Mouse (Mus musculus) midbrain, embryonic 16.5 days (tissue): Measurements from ENCODE around the gene Ap2m1. TPM values are rescaled to one million over a fixed set of nuclear protein-coding genes. Genes with fewer than 3 reads are reported as not detected.

Experiments used
- ATAC-seq: fragments of 200-750 bp; cut with Nextera tagmentation; 2 replicates; pipeline ENCODE4 v1.8.0; 2017; ENCODE audit warnings: moderate TSS enrichment
- H3K27ac ChIP-seq: fragments of 300-500 bp; sonication (generic); 2 replicates; pipeline ENCODE4 v1.5.1; 2014; ENCODE audit warnings: mild to moderate bottlenecking, low read length, mixed read lengths
- H3K27me3 ChIP-seq: fragments of 300-500 bp; sonication (generic); 2 replicates; pipeline ENCODE4 v1.6.1; 2014; ENCODE audit warnings: low read depth, low read length, mixed read lengths; ENCODE audit not compliant: control insufficient read depth, insufficient read depth
- H3K36me3 ChIP-seq: fragments of 300-500 bp; sonication (generic); 2 replicates; pipeline ENCODE4 v1.6.1; 2014; ENCODE audit warnings: mild to moderate bottlenecking, low read length, moderate library complexity, mixed read lengths; ENCODE audit not compliant: control insufficient read depth, insufficient read depth
- H3K4me1 ChIP-seq: fragments of 300-500 bp; sonication (generic); 2 replicates; pipeline ENCODE4 v1.6.1; 2014; ENCODE audit warnings: mild to moderate bottlenecking, low read length, mixed read lengths; ENCODE audit not compliant: control insufficient read depth, insufficient read depth
- H3K4me2 ChIP-seq: fragments of 300-500 bp; sonication (generic); 2 replicates; pipeline ENCODE4 v1.6.1; 2014; ENCODE audit warnings: mild to moderate bottlenecking, low read length, mixed read lengths
- H3K4me3 ChIP-seq: fragments of 300-500 bp; sonication (generic); 2 replicates; pipeline ENCODE4 v1.5.1; 2014; ENCODE audit warnings: low read depth, mild to moderate bottlenecking, low read length, moderate library complexity, mixed read lengths
- H3K9ac ChIP-seq: fragments of 300-500 bp; sonication (generic); 2 replicates; pipeline ENCODE4 v1.6.1; 2014; ENCODE audit warnings: low read depth, low read length, mixed read lengths
- H3K9me3 ChIP-seq: fragments of 300-500 bp; sonication (generic); replicated peaks from 2 replicates; pipeline ENCODE4 v1.6.1; 2014; ENCODE audit warnings: mild to moderate bottlenecking, low read length, mixed read lengths; ENCODE audit not compliant: control insufficient read depth, poor library complexity, severe bottlenecking
- WGBS: fragments of 180-500 bp; shearing (Covaris S2); extraction: QIAGEN DNeasy Blood & Tissue Kit; methylation state at CpG from one replicate; pipeline ENCODE4 v1.1.7; 2014; 5-methylcytosine and 5-hydroxymethylcytosine counted together
- polyA plus RNA-seq: library from polyadenylated mRNA; unstranded; fragments of >200 nt; fragmentation: Nextera tagmentation; extraction: Ambion mirVana; gene quantifications from 2 replicates; pipeline ENCODE4 v1.2.1, GENCODE M21; 2015

Gene Ap2m1
- polyA plus RNA-seq, 1 experiment from 2014 or later, result 1,416 TPM

DNA sequence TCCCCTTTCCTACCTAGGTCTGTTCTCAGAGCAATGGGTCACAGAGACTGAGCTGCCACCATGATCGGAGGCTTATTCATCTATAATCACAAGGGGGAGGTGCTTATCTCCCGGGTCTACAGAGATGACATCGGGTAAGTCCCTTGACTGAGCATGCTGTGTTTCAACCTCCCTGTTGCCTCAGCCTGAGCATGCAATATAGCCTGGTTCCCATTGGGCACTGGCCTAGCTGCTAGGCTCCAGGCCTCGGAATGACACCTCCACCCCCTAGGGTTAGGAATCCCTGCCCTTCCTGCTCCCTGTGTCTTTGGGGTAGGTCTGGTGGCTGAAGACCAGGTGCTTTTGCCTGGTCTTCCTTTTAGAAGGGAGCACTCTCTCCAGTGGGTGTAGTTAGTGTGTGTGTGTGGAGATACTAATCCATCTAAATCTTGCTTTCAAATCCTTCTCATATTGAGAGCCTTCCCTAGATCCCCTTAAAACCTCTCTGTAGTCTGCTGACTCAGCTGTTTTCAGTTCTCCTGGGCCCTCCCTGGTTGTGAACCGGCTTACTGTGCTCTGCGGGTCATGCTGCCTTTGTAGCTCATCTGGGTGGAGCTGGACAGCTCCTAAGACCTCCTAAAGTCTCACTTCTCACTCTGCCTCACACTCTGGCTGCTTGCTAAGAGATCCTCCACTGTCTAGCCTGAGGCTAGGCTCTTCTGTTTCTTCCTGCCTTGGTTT lies 2.5 kb downstream of the Ap2m1 start:
- no peaks in the 10 kb centered on the region for H3K27me3 ChIP-seq
- no peaks in the 10 kb centered on the region for H3K9me3 ChIP-seq
- no peak for ATAC-seq
- peak overlapping the region; percentile 64 for H3K9ac ChIP-seq
- H3K4me2 ChIP-seq, result peak overlapping the region; percentile 81
- no peak overlapping the region for H3K27ac ChIP-seq
- WGBS, result 13% methylated on average over 6 of the region's 6 CpGs
- H3K4me1 ChIP-seq, result peaks cover 25% of the 10 kb centered on the region
- peak overlapping the region; percentile 88 for H3K4me3 ChIP-seq
- H3K36me3 ChIP-seq, result peaks cover 30% of the 10 kb centered on the region

DNA sequence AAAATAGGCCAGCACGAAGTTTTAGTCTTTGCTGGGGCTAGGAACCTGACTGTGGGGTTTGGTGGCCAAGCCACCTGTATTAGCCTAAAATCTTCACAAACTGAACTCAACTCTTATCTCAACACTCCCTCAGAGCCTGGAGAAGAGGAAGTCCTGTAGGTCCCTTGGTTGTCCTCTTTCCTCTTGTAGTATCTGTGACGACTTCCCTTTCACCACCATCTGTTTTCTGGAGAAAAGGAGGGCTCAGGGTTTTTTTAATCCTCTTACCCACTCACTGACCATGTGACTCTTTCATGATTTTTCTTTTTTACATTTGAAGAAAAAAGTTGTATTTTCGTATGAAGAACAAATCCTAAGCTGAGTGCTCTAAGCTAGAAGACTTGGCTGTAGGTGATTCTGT lies 4.4 kb downstream of the Ap2m1 start:
- no peak overlapping the region for H3K4me3 ChIP-seq
- H3K4me1 ChIP-seq, result peaks cover 25% of the 10 kb centered on the region
- no peak for ATAC-seq
- peaks cover 38% of the 10 kb centered on the region for H3K36me3 ChIP-seq
- no peak overlapping the region for H3K9ac ChIP-seq
- no peaks in the 10 kb centered on the region for H3K27me3 ChIP-seq
- H3K27ac ChIP-seq, result no peak overlapping the region
- H3K9me3 ChIP-seq, result no peaks in the 10 kb centered on the region
- 77% methylated on average over 3 of the region's 3 CpGs for WGBS
- no peak overlapping the region for H3K4me2 ChIP-seq

GRCm38 (mm10) chr16:20540438-20540837 lies 5.2 kb downstream of the Ap2m1 start:
- WGBS, result 94% methylated on average over 4 of the region's 4 CpGs
- Histone ChIP-seq H3K9me3 (no peaks in the 10 kb centered on the region), H3K27me3 (no peaks in the 10 kb centered on the region), H3K4me1 (peaks cover 25% of the 10 kb centered on the region), H3K27ac (no peak overlapping the region), H3K9ac (no peak overlapping the region), H3K4me2 (no peak overlapping the region), H3K36me3 (peaks cover 41% of the 10 kb centered on the region), H3K4me3 (no peak overlapping the region)
- no peak for ATAC-seq

- H3K27me3 ChIP-seq, result no peaks in the 10 kb centered on the region
- no peak for ATAC-seq
- no peak overlapping the region for H3K9ac ChIP-seq
- peaks cover 19% of the 10 kb centered on the region for H3K4me1 ChIP-seq
- no peak overlapping the region for H3K4me2 ChIP-seq
- peaks cover 26% of the 10 kb centered on the region for H3K36me3 ChIP-seq
- H3K27ac ChIP-seq, result no peak overlapping the region
- WGBS, result 93% methylated on average over 10 of the region's 10 CpGs
- H3K4me3 ChIP-seq, result no peak overlapping the region
- H3K9me3 ChIP-seq, result no peaks in the 10 kb centered on the region
Measured at GRCm38 (mm10) chr16:20545696-20546095, 10.4 kb downstream of the Ap2m1 start.

- H3K36me3 ChIP-seq, result peaks cover 26% of the 10 kb centered on the region
- H3K4me2 ChIP-seq, result peak overlapping the region; percentile 77
- H3K9ac ChIP-seq, result 0 out of 2 replicates have a peak overlapping the region, but pooled peaks have one; percentile 77
- H3K4me3 ChIP-seq, result peak overlapping the region; percentile 80
- peaks cover 19% of the 10 kb centered on the region for H3K4me1 ChIP-seq
- 54% methylated on average over 5 of the region's 5 CpGs for WGBS
- H3K27me3 ChIP-seq, result no peaks in the 10 kb centered on the region
- no peak for ATAC-seq
- H3K27ac ChIP-seq, result no peak overlapping the region
- no peaks in the 10 kb centered on the region for H3K9me3 ChIP-seq
Measured at GRCm38 (mm10) chr16:20547423-20547822, 12.1 kb downstream of the Ap2m1 start.

- WGBS, result under 1% methylated on average over 56 of the region's 56 CpGs
- Histone ChIP-seq H3K4me2 (peak within 1 kb of the TSS; percentile 90), H3K9me3 (no peaks in the 10 kb centered on the region), H3K4me1 (peaks cover 19% of the 10 kb centered on the region), H3K36me3 (peaks cover 30% of the 10 kb centered on the region), H3K4me3 (peak within 1 kb of the TSS; percentile 80), H3K27ac (peak within 1 kb of the TSS; percentile 82), H3K27me3 (no peaks in the 10 kb centered on the region), H3K9ac (peak within 1 kb of the TSS; percentile 90)
- ATAC-seq, result peak; percentile 99
Measured at GRCm38 (mm10) chr16:20548096-20548948, 13.0 kb downstream of the Ap2m1 start, which contains the start of gene Abcf3. Abcf3 (plus strand) TSS chr16:20548577.

DNA sequence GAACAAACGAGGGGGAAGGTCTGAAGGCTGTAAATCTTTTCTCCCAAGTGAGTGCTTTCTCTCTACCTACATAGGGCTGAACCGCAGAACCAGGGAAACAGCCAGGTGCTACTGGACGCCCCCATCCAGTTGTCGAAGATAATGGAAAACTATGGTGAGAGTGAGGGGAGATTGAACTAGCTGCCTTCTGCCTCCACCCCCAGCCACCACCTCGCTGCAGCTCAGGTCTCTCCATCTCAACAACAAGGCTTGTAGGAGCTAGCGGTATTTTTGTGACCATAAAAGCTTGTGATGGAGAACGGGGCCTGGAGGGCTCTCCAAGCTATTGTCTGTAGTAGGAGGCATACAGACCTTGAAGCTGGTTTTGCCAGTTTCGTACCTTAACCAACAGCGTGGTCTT lies 13.9 kb downstream of the Ap2m1 start:
- H3K4me3 ChIP-seq, result peak overlapping the region; percentile 80
- peaks cover 19% of the 10 kb centered on the region for H3K4me1 ChIP-seq
- peak overlapping the region; percentile 90 for H3K4me2 ChIP-seq
- peak; percentile 0; the same call in 1 of the 2 replicates for ATAC-seq
- H3K9ac ChIP-seq, result peak overlapping the region; percentile 90
- no peak overlapping the region for H3K27ac ChIP-seq
- no peaks in the 10 kb centered on the region for H3K27me3 ChIP-seq
- WGBS, result 50% methylated on average over 9 of the region's 9 CpGs
- peaks cover 28% of the 10 kb centered on the region for H3K36me3 ChIP-seq
- H3K9me3 ChIP-seq, result no peaks in the 10 kb centered on the region

GRCm38 (mm10) chr16:20551691-20552090 lies 16.4 kb downstream of the Ap2m1 start:
- no peak for ATAC-seq
- WGBS, result 95% methylated on average over 5 of the region's 5 CpGs

DNA sequence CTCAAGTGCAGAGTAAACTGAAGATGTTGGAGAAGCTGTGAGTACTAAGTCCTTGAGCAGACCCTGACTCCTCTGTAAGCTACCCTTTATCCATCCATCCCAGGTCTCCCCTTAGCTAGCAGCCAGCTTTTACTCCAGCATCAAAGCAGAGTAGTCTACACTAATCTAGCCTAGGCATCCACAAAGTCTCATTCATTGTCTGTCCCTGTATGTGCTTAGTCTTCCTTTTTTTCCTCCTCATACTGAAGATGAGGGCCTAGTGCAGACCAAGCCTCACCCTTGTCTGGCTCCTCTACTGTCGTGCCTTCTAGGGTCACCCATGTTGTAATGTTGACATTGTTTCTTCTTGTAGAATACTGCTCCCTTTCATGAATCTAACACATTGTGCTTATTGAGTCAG lies 17.3 kb downstream of the Ap2m1 start:
- ATAC-seq, result no peak
- Histone ChIP-seq H3K4me3 (no peak overlapping the region), H3K27ac (no peak overlapping the region), H3K9me3 (no peaks in the 10 kb centered on the region), H3K36me3 (peaks cover 34% of the 10 kb centered on the region), H3K4me1 (peaks cover 15% of the 10 kb centered on the region), H3K9ac (no peak overlapping the region), H3K4me2 (no peak overlapping the region), H3K27me3 (no peaks in the 10 kb centered on the region)
- 86% methylated on average over 1 of the region's 1 CpGs for WGBS

More at GRCm38 (mm10) chr16:20551691-20552090, 16.4 kb downstream of the Ap2m1 start:
- H3K9me3 ChIP-seq, result no peaks in the 10 kb centered on the region
- H3K27me3 ChIP-seq, result no peaks in the 10 kb centered on the region
- no peak overlapping the region for H3K4me3 ChIP-seq
- no peak overlapping the region for H3K4me2 ChIP-seq
- H3K4me1 ChIP-seq, result peaks cover 19% of the 10 kb centered on the region
- no peak overlapping the region for H3K27ac ChIP-seq
- H3K36me3 ChIP-seq, result peaks cover 31% of the 10 kb centered on the region
- no peak overlapping the region for H3K9ac ChIP-seq
